Mouse (Mus musculus): ENCODE results near the gene Etfb.

- TF ChIP-seq HCFC1 (IDR thresholded peaks at IDR 0.05; ENCODE audit: low read depth, low read length), result no peak
- no peak for TF ChIP-seq MXI1 (IDR thresholded peaks at IDR 0.05; ENCODE audit: low read depth, low read length)
- TF ChIP-seq SIN3A (IDR thresholded peaks at IDR 0.05; ENCODE audit: low read length), result no peak
- no peak for TF ChIP-seq E2F4 (IDR thresholded peaks at IDR 0.05; ENCODE audit: insufficient replicate concordance, low read depth, low read length)
- TF ChIP-seq CTCF (conservative IDR thresholded peaks at IDR 0.05 in 1 of 2, IDR thresholded peaks at IDR 0.05 in 1 of 2; ENCODE audit: low read depth in 2 of 2, low read length in 2 of 2), result no peak
- TF ChIP-seq TCF12 (IDR thresholded peaks at IDR 0.05; ENCODE audit: low read depth, low read length), result no peak
- TF ChIP-seq EP300 (IDR thresholded peaks at IDR 0.05; ENCODE audit: low read length), result no peak
- no peak for TF ChIP-seq ELF1 (IDR thresholded peaks at IDR 0.05; ENCODE audit: low read depth, low read length)
Measured at GRCm38 (mm10) chr7:43489631-43490125, 45.8 kb downstream of the Etfb start, which contains the start of gene Iglon5.

All from CH12.LX (cell line).